Mouse (Mus musculus) embryonic facial prominence, embryonic 12.5 days (tissue): ENCODE measurements around the gene Eipr1. TPM values are rescaled to one million over a fixed set of nuclear protein-coding genes. Genes with fewer than 3 reads are reported as not detected.
A peak's percentile ranks its signal among the peaks of the same experiment; 100 is the strongest.

Experiments
- ATAC-seq: fragments of 200-750 bp; cut with Nextera tagmentation; 2 replicates; pipeline ENCODE4 v1.8.0; 2017; ENCODE audit not compliant: insufficient number of reproducible peaks, insufficient read depth, low FRiP score, low TSS enrichment
- H3K27ac ChIP-seq: fragments of 300-500 bp; sonication (generic); 2 replicates; pipeline ENCODE4 v1.5.1; 2016; ENCODE audit warnings: mild to moderate bottlenecking
- H3K27me3 ChIP-seq: fragments of 300-500 bp; sonication (generic); 2 replicates; pipeline ENCODE4 v1.6.1; 2016; ENCODE audit warnings: mild to moderate bottlenecking, moderate library complexity
- H3K36me3 ChIP-seq: fragments of 300-500 bp; sonication (generic); 2 replicates; pipeline ENCODE4 v1.6.1; 2016; ENCODE audit warnings: mild to moderate bottlenecking
- H3K4me1 ChIP-seq: fragments of 300-500 bp; sonication (generic); 2 replicates; pipeline ENCODE4 v1.6.1; 2016
- H3K4me2 ChIP-seq: fragments of 300-500 bp; sonication (generic); replicated peaks from 2 replicates; pipeline ENCODE4 v1.6.1; 2016; ENCODE audit warnings: mild to moderate bottlenecking, moderate library complexity
- H3K4me3 ChIP-seq: fragments of 300-500 bp; sonication (generic); 2 replicates; pipeline ENCODE4 v1.5.1; 2016; ENCODE audit warnings: mild to moderate bottlenecking
- H3K9ac ChIP-seq: fragments of 300-500 bp; sonication (generic); 2 replicates; pipeline ENCODE4 v1.6.1; 2016; ENCODE audit warnings: mild to moderate bottlenecking, moderate library complexity
- H3K9me3 ChIP-seq: fragments of 300-500 bp; sonication (generic); 2 replicates; pipeline ENCODE4 v1.6.1; 2016; ENCODE audit warnings: mild to moderate bottlenecking, moderate library complexity
- WGBS: fragments of 180-500 bp; shearing (Covaris S2); methylation state at CpG from one replicate; pipeline ENCODE4 v1.1.7; 2016; 5-methylcytosine and 5-hydroxymethylcytosine counted together
- polyA plus RNA-seq: library from polyadenylated mRNA; unstranded; fragments of >200 nt; fragmentation: Nextera tagmentation; extraction: Ambion mirVana; gene quantifications from 2 replicates; pipeline ENCODE4 v1.2.1, GENCODE M21; 2016

Gene Eipr1
- polyA plus RNA-seq, 1 experiment from 2014 or later, result 31.1 TPM

DNA sequence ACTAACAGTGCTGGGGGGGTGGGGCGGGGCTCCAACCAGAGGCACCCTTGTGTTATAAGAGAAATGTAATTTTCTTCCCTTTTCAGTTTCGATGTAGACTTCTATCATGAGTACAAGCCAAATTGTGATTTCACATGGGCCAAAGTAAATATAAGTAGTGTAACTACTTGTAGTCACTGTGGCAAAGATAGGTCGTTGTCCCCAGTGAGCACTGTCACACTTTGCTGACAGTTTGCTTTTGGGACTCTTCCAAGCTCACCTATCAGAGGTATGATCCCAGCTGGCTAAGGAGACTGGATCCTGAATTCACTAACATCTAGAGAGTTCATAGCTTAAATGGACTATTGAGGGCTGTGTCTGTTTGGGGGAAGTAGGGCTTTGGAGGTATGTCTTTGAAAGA, 49.3 kb downstream of the Eipr1 start:
- Histone ChIP-seq H3K27ac (no peak overlapping the region), H3K9me3 (no peaks in the 10 kb centered on the region), H3K4me3 (no peak overlapping the region), H3K4me1 (peaks cover 17% of the 10 kb centered on the region), H3K36me3 (no peaks in the 10 kb centered on the region), H3K9ac (no peak overlapping the region), H3K4me2 (no peak overlapping the region), H3K27me3 (no peaks in the 10 kb centered on the region)
- no peak for ATAC-seq
- WGBS, result 85% methylated on average over 3 of the region's 3 CpGs

DNA sequence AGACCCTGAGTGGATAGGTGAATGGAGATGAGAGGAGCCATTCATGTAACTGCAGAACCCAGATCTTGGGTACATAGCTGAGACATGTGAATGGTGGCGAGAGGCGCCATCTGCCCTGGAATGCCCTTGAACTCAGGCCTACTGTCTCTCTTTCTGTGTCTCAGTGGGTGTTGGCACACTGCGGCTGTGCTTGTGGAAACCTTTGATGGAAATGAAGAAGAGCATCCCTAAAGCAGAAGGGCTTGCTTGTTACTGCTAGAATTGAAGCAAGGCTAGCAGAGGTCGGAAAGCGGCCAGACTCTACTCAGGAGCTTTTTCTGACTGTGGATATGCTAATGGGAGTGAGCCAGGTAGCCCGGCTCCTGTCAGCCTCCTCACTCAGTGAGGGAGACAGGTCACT, 50.1 kb downstream of the Eipr1 start:
- ATAC-seq, result no peak
- Histone ChIP-seq H3K9me3 (no peaks in the 10 kb centered on the region), H3K27ac (no peak overlapping the region), H3K4me1 (peaks cover 17% of the 10 kb centered on the region), H3K9ac (no peak overlapping the region), H3K4me3 (no peak overlapping the region), H3K36me3 (no peaks in the 10 kb centered on the region), H3K4me2 (no peak overlapping the region), H3K27me3 (no peaks in the 10 kb centered on the region)
- 74% methylated on average over 6 of the region's 6 CpGs for WGBS

DNA sequence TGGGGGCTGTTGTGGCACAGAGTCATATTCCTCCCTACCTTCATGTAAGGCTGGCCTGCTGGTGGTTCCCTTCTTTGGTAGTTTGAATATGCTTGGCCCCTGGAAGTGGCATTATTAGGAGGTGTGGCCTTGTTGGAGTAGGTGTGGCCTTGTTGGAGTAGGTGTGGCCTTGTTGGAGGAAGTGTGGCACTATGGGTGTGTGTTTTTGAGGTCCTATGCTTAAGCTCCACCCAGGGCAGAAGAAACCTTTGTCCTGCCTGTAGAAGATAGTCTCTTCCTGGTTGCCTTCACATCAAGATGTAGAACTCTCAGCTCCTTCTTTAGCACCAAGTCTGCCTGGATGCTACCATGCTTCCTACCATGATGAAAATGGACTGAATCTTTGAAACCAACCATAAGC, 51.4 kb downstream of the Eipr1 start:
- Histone ChIP-seq H3K4me2 (no peak overlapping the region), H3K4me3 (no peak overlapping the region), H3K36me3 (no peaks in the 10 kb centered on the region), H3K4me1 (peaks cover 17% of the 10 kb centered on the region), H3K9ac (no peak overlapping the region), H3K27me3 (no peaks in the 10 kb centered on the region), H3K9me3 (no peaks in the 10 kb centered on the region), H3K27ac (no peak overlapping the region)
- no peak for ATAC-seq

DNA sequence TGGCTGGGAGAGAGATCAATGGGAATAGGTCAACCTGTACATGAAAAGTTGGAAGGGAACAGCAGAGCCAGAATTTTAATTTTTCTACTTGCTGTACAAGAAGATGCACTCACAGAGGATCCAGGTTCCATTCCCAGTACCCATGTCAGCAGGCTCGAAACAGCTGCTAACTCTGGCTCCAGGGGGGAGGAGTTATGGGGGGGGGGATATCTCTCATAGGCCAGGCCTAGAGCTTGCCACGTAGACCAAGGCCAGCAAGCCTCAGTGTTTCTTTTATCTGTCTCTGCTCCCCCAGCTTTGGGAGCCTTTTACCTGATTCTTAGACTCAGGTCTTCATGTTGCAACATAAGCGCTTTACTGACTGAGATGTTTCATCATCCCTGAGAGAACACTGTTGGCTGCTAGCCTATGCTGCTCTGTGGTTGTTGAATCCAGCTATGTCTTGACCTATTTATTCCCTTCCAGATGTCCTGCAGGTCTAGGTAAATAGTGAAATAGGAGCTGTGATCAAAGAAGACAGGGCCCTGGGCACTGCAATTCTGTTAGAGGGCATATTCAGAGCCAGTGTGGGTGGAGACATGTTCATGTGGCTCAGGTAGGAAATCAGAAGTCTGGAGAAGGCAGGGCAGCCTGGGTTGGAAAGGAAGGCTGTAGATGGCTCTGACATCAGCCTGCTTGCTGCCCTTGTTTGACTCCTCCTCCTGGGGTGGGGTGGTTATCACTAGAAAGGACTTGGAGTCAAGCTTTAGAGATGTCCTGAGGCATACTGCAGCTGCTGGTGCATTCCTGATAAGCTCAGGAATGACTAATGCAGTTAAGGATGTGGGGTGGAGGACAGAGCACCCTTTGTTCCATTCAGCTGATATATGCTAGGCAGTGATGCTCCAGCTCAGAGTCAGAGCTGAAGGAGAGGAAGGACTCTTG, 53.2 kb downstream of the Eipr1 start:
- WGBS, result 58% methylated on average over 3 of the region's 3 CpGs
- H3K4me2 ChIP-seq, result no peak overlapping the region
- no peaks in the 10 kb centered on the region for H3K27me3 ChIP-seq
- no peak overlapping the region for H3K4me3 ChIP-seq
- no peaks in the 10 kb centered on the region for H3K36me3 ChIP-seq
- peaks cover 14% of the 10 kb centered on the region for H3K4me1 ChIP-seq
- no peak overlapping the region for H3K9ac ChIP-seq
- ATAC-seq, result no peak
- H3K9me3 ChIP-seq, result no peaks in the 10 kb centered on the region
- no peak overlapping the region; the same call in 1 of the 2 replicates for H3K27ac ChIP-seq

DNA sequence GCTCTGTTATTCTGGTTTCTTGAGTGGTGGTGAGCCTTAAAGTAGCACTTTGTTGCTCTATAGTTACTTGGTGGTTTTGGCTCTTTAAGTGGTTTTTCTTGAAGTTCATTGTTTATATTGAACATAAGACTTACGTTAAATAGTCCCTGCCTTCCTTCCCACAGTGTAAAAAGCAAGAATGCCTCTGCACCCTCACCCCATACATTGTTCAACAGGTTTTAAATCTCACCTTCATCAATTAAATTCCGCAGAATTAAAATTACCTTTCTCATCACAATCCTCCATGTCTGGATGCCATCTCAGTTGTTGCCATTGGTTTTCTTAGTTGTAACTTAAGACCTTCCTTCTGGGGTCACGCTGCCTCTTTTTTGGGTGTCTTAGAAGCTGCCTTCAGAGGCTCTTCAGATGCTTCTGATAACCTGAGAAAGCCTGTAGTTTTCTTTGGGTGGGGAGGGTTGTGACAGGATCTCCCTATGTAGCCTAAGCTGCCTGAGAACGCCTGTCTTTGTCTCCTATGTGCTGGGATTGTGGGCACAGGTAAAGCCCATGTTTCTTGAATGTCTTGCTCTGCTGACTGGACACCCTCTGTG, 57.3 kb downstream of the Eipr1 start:
- no peak overlapping the region for H3K9ac ChIP-seq
- no peaks in the 10 kb centered on the region for H3K9me3 ChIP-seq
- peaks cover 8% of the 10 kb centered on the region; the same call in 1 of the 2 replicates for H3K4me1 ChIP-seq
- no peak overlapping the region for H3K4me3 ChIP-seq
- no peak overlapping the region for H3K27ac ChIP-seq
- no peak for ATAC-seq
- no peaks in the 10 kb centered on the region for H3K27me3 ChIP-seq
- H3K4me2 ChIP-seq, result no peak overlapping the region
- WGBS, result 70% methylated on average over 4 of the region's 4 CpGs
- H3K36me3 ChIP-seq, result no peaks in the 10 kb centered on the region

DNA sequence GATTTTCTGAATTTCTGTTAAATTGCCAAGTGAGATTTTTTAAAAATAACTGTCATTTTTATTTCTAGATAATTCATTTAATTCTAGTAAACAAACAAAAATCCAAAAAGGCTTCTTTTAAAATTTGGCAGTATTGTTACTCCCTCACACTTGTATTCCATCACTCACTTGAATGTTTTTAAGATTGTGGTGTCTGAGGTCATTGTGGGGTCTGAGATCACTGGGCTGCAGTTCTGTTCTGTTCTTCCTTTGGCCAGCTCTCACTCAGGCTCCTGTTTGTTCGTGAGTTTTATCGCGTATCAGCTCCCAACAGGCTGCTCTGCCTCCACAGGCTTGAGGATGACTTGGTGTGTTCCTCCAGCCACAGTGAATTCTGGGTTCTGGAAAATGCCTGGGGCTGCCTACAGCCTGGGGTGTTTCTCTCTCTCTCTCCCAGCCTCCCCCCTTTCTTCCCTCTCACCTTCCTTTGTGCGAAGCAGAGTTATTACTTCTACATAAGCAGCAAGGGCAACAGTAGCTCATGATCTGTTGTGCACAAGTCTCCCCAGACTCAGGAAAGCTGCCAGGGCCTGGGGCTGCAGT, 58.2 kb downstream of the Eipr1 start:
- H3K4me3 ChIP-seq, result no peak overlapping the region
- no peaks in the 10 kb centered on the region for H3K36me3 ChIP-seq
- no peaks in the 10 kb centered on the region for H3K9me3 ChIP-seq
- H3K4me2 ChIP-seq, result no peak overlapping the region
- no peak for ATAC-seq
- 60% methylated on average over 4 of the region's 4 CpGs for WGBS
- H3K4me1 ChIP-seq, result peaks cover 8% of the 10 kb centered on the region; the same call in 1 of the 2 replicates
- no peak overlapping the region for H3K27ac ChIP-seq
- no peak overlapping the region for H3K9ac ChIP-seq
- H3K27me3 ChIP-seq, result no peaks in the 10 kb centered on the region

DNA sequence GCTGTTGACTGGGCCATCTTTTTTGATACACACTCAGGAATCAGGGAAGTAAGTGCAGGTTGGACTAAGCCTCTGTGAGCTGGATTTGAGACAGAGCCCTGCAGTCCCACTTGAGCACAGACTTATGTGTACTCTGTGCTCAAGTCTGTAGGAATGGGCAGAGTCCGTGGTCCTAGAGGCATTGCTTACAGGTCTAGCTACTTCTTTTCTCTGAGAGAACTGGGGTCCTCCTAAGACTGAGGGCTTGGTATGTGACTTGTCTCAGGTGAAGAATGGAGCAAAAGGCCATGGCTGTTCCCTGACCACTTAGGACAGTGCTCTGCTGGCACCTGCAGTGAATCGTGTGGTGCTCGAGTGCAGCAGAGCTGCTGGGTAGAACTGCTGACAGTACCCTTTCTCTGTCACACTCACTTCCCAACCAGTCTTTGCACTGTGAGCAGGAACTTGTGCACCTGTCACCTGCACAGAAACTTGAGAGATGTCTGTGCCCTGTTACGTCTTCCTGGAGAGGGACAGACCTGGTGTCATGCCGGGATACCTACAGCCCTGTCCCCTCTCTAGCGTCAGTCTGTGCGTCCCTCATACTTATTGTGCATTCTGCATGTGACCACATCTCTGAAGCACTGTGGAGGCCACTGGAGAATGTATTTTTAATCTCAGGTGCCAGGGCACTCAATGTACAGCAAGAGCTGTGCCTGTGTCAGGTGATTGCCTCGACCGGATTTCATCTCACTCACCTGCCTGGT, 65.3 kb downstream of the Eipr1 start:
- H3K4me2 ChIP-seq, result no peak overlapping the region
- no peaks in the 10 kb centered on the region for H3K9me3 ChIP-seq
- H3K27me3 ChIP-seq, result no peaks in the 10 kb centered on the region
- no peak overlapping the region for H3K4me3 ChIP-seq
- H3K4me1 ChIP-seq, result peaks cover 3% of the 10 kb centered on the region; the same call in 1 of the 2 replicates
- 0 out of 2 replicates have a peak overlapping the region, but pooled peaks have one; percentile 8 for H3K9ac ChIP-seq
- H3K36me3 ChIP-seq, result no peaks in the 10 kb centered on the region
- WGBS, result 25% methylated on average over 9 of the region's 9 CpGs
- no peak overlapping the region for H3K27ac ChIP-seq
- 0 out of 2 replicates have a peak, but pooled peaks have one; percentile 12 for ATAC-seq

DNA sequence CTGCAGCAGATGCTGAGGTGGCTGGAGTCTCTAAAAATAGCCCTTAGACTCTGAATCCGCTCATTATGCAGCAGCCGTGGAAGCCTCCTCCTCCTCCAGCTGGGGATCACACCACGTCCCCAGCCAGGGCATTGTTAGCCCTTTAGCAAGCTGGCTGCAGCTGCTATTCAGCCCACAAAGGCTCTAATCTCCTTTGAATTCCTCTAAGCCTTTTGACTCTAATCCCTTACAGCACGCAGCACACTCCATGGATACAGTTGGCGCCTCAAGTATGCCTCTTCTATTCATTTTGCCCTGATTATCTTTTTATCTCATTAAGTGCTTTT, 65.8 kb downstream of the Eipr1 start:
- no peaks in the 10 kb centered on the region for H3K36me3 ChIP-seq
- no peak overlapping the region for H3K4me2 ChIP-seq
- peaks cover 3% of the 10 kb centered on the region; the same call in 1 of the 2 replicates for H3K4me1 ChIP-seq
- H3K4me3 ChIP-seq, result no peak overlapping the region
- WGBS, result 10% methylated on average over 5 of the region's 5 CpGs
- peak; percentile 84 for ATAC-seq
- H3K9me3 ChIP-seq, result no peaks in the 10 kb centered on the region
- H3K27ac ChIP-seq, result no peak overlapping the region
- H3K27me3 ChIP-seq, result no peaks in the 10 kb centered on the region
- 0 out of 2 replicates have a peak overlapping the region, but pooled peaks have one; percentile 8 for H3K9ac ChIP-seq

DNA sequence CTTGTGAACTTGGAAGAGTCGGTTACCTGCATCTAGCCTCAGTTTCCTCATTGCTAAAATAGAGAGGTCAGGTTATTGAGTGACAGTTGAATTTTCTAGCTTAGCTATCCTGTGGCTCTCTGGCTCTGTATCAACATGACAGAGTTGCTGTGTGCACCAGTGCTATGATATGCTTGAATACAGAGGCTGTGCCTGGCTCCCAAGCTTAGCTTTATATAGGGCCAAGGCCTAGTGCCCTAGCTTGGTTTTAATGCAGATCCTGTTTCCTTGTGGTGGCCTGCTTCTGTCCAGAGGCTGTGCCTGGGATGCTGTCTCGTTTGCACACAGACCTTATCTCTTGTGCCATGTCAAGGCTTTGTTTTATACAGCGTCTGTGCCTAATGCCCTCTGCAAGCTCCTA, 66.3 kb downstream of the Eipr1 start:
- Histone ChIP-seq H3K27ac (no peak overlapping the region), H3K4me3 (no peak overlapping the region), H3K36me3 (no peaks in the 10 kb centered on the region), H3K27me3 (no peaks in the 10 kb centered on the region), H3K4me2 (no peak overlapping the region), H3K4me1 (peaks cover 3% of the 10 kb centered on the region; the same call in 1 of the 2 replicates), H3K9ac (no peak overlapping the region), H3K9me3 (no peaks in the 10 kb centered on the region)
- WGBS, result 36% methylated on average over 3 of the region's 3 CpGs
- ATAC-seq, result no peak

DNA sequence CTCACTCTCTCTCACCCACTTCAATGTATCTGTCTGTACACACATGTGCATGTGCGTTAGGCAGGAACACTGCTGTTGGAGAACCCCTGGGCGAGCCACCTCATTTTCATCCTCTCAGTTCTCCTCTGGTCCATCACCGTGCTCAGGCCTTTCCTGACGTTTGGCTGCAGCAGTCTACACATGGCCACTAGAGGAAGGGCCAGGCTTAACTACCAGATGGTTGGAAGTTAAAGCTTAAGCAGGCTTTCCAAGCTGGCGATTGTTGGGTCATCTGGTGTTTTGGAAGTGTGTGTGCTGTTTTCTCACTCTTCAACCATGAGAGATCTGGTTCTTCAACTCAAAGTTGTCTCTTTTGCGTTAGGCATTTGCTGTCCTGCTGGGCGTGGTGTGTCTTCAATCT, 71.9 kb downstream of the Eipr1 start:
- H3K36me3 ChIP-seq, result no peaks in the 10 kb centered on the region
- H3K9me3 ChIP-seq, result no peaks in the 10 kb centered on the region
- no peak overlapping the region for H3K9ac ChIP-seq
- ATAC-seq, result no peak
- H3K4me2 ChIP-seq, result no peak overlapping the region
- WGBS, result 90% methylated on average over 7 of the region's 7 CpGs
- H3K27ac ChIP-seq, result no peak overlapping the region
- H3K27me3 ChIP-seq, result no peaks in the 10 kb centered on the region
- H3K4me1 ChIP-seq, result no peaks in the 10 kb centered on the region
- H3K4me3 ChIP-seq, result no peak overlapping the region

DNA sequence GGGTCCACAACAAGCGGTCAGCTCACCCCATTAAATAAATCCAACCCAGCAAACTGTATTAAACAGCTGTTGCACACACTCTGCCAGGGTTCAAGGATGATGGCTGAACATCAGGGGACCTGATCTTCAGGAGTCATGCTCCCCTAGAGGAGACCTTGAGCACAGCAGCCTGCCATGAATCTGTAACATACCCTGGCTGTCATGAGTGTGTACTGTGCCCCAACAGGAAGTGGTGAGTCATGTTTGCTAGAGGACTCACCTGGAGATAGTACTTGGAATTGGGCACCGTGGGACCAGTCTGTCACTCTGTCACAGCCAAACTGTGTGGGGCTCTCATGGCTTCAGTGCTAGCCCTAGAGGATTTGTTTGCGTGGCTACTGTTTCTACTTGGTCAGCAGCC, 77.9 kb downstream of the Eipr1 start:
- no peak for ATAC-seq
- H3K36me3 ChIP-seq, result no peaks in the 10 kb centered on the region
- 83% methylated on average over 3 of the region's 3 CpGs for WGBS

More for the DNA sequence above, 77.9 kb downstream of the Eipr1 start:
- no peaks in the 10 kb centered on the region for H3K4me1 ChIP-seq
- H3K4me2 ChIP-seq, result no peak overlapping the region
- H3K27ac ChIP-seq, result no peak overlapping the region
- H3K9me3 ChIP-seq, result no peaks in the 10 kb centered on the region
- H3K27me3 ChIP-seq, result no peaks in the 10 kb centered on the region
- H3K4me3 ChIP-seq, result no peak overlapping the region
- no peak overlapping the region for H3K9ac ChIP-seq
